Comparison of ENCODE assay signal across 8 mouse cellular contexts in the genomic region with DNA sequence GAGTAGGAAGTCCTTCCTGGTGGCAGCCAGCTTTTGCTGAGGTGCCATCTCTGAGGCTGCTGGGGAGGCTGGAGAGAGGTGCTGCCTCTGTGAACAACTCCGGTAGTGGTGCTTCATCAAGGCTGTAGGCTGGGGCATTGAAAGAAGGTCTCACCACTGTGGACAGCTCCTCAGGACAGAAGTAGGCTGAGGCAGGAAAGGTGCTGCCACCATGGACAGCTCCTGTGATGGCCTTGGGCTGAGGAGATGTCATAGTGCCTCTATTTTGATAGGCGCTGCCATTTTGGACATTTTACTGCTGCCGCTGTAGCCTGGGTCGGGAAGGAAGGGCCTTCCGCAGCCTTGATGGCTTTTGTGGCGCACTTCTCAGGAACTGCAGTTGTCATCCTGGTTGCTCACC. TPM values are rescaled to one million over a fixed set of nuclear protein-coding genes. Genes with fewer than 3 reads are reported as not detected.
A peak's percentile ranks its signal among the peaks of the same experiment; 100 is the strongest.
DNase-seq lines count a peak whose midpoint lies in the region; ATAC-seq lines count a peak whose summit lies in the region.
"Had no signal": no experiment of that assay in that cellular context is flagged by ENCODE, and none has a peak within 500 bp of the region (broad histone marks: within the 10 kb centered on the region; RNA-seq: fewer than 3 reads in every experiment).

No protein-coding gene starts in this region.

- 0 out of 2 replicates have a peak overlapping the region, but pooled peaks have one; percentile 18 for H3K9ac ChIP-seq in neural tube, embryonic 11.5 days (ENCODE audit: low read length)
- peak overlapping the region; percentile 93 for H3K9ac ChIP-seq in forebrain, embryonic 14.5 days (ENCODE audit: low read length)

- H3K27me3 ChIP-seq in neural tube, embryonic 11.5 days (ENCODE audit: control insufficient read depth, insufficient read depth, low read length), result no peaks in the 10 kb centered on the region
- H3K27me3 ChIP-seq in forebrain, embryonic 14.5 days (replicated peaks; ENCODE audit: control insufficient read depth, insufficient read depth, low read length), result no peaks in the 10 kb centered on the region

- peak overlapping the region; percentile 72; the same call in 1 of the 2 replicates for H3K4me3 ChIP-seq in neural tube, embryonic 11.5 days (ENCODE audit: low read depth, low read length)
- H3K4me3 ChIP-seq in forebrain, embryonic 14.5 days (ENCODE audit: low read depth, low read length), result peak overlapping the region; percentile 74; the same call in 1 of the 2 replicates

- peaks cover 10% of the 10 kb centered on the region for H3K4me1 ChIP-seq in neural tube, embryonic 11.5 days (ENCODE audit: control insufficient read depth, insufficient read depth, low read length)
- H3K4me1 ChIP-seq in forebrain, embryonic 14.5 days (ENCODE audit: control insufficient read depth, insufficient read depth, low read length), result peaks cover 13% of the 10 kb centered on the region

- H3K27ac ChIP-seq in neural tube, embryonic 11.5 days (ENCODE audit: low read depth, low read length), result no peak overlapping the region
- H3K27ac ChIP-seq in forebrain, embryonic 14.5 days (ENCODE audit: low read depth, low read length), result no peak overlapping the region

- H3K4me2 ChIP-seq in neural tube, embryonic 11.5 days (ENCODE audit: low read depth), result peak overlapping the region; percentile 83
- H3K4me2 ChIP-seq in forebrain, embryonic 14.5 days (ENCODE audit: low read length), result peak overlapping the region; percentile 92

- 92% methylated on average over 6 of the region's 6 CpGs for WGBS in neural tube, embryonic 11.5 days
- 93% methylated on average over 6 of the region's 6 CpGs for WGBS in forebrain, embryonic 14.5 days

- ATAC-seq in neural tube, embryonic 11.5 days (ENCODE audit: insufficient read depth, low FRiP score, low TSS enrichment), result no peak
- ATAC-seq in forebrain, embryonic 14.5 days, result no peak
- 0 out of 2 replicates have a peak, but pooled peaks have one; percentile 21 for ATAC-seq in megakaryocyte progenitor cell, adult 5-6 weeks (replicated peaks; ENCODE audit: poor library complexity)

- 0 out of 2 replicates have a peak, but pooled peaks cover 2% of the 10 kb centered on the region for H3K36me3 ChIP-seq in neural tube, embryonic 11.5 days (ENCODE audit: control insufficient read depth, insufficient read depth, low read length)
- H3K36me3 ChIP-seq in forebrain, embryonic 14.5 days (ENCODE audit: control insufficient read depth, insufficient read depth, low read length), result peaks cover 6% of the 10 kb centered on the region; the same call in 1 of the 2 replicates

- H3K9me3 ChIP-seq in neural tube, embryonic 11.5 days (ENCODE audit: control insufficient read depth, low read length), result no peaks in the 10 kb centered on the region
- no peaks in the 10 kb centered on the region for H3K9me3 ChIP-seq in forebrain, embryonic 14.5 days (replicated peaks; ENCODE audit: control insufficient read depth, low read length)

- DNase-seq in neural tube, embryonic 11.5 days (ENCODE audit: low spot score), result no peak
- DNase-seq in neural tube, embryonic 10.5 days (ENCODE audit: extremely low spot score, low spot score), result no peak
- no peak for DNase-seq in forebrain, embryonic 14.5 days (ENCODE audit: low spot score)
- DNase-seq in layer of hippocampus, adult 11-12 months (ENCODE audit: low spot score), result no peak
- DNase-seq in thymus, postnatal 4 days, result no peak
- DNase-seq in urinary bladder, adult 18-20 months (ENCODE audit: low spot score in 2 of 2), result no peak
- DNase-seq: kidney, adult 8-10 months had no signal

RNA-seq across cellular contexts. Expression of gene Endov, which starts 1.7 kb away (rescaled TPM):
- polyA plus RNA-seq in neural tube, embryonic 11.5 days (2014; fragmentation: Nextera tagmentation; extraction: Ambion mirVana), result 13.9 and 18.1 TPM in 2 replicates
- 15.9 and 18.0 TPM in 2 replicates for polyA plus RNA-seq in forebrain, embryonic 14.5 days (2014; fragmentation: Nextera tagmentation; extraction: Ambion mirVana)
- 3.1 and 6.4 TPM in 2 replicates for total RNA-seq in megakaryocyte progenitor cell, adult 5-6 weeks (2015)
- total RNA-seq in megakaryocyte progenitor cell, adult 5-6 weeks (2017), result 6.7 and 8.7 TPM in 2 replicates

RNA-seq across cellular contexts. Expression of gene Nptx1, which starts 54.7 kb away (rescaled TPM):
- 8.3 and 9.2 TPM in 2 replicates for polyA plus RNA-seq in neural tube, embryonic 11.5 days (2014; fragmentation: Nextera tagmentation; extraction: Ambion mirVana)
- polyA plus RNA-seq in forebrain, embryonic 14.5 days (2014; fragmentation: Nextera tagmentation; extraction: Ambion mirVana), result 4.1 and 6.7 TPM in 2 replicates
- not detected in 2 replicates for total RNA-seq in megakaryocyte progenitor cell, adult 5-6 weeks (2015)
- total RNA-seq in megakaryocyte progenitor cell, adult 5-6 weeks (2017), result not detected in 2 replicates
